Mouse (Mus musculus) gastrocnemius, adult 8-10 months (tissue): ENCODE results near the gene Olfr1320. TPM values are rescaled to one million over a fixed set of nuclear protein-coding genes. Genes with fewer than 3 reads are reported as not detected.
"Not testable (repeated sequence)": the region's sequence is repeated elsewhere in the genome, so short reads cannot be mapped to it uniquely, and the experiment has no call there.

ENCODE experiments used
- DNase-seq, 2 experiments: peaks; one replicate each; pipeline ENCODE4 v3.0.0; 2022; ENCODE audit warnings: low spot score in 2 of 2
- total RNA-seq, 4 experiments: library from RNA; stranded (reverse); gene quantifications; 2 replicates each; pipeline ENCODE4 v1.2.4; 2022

Gene Olfr1320
- total RNA-seq, result not detected

- DNase-seq, result no peak
These were observed at the start of gene Olfr1320 for GRCm38 (mm10) chrX:49672033-49672432. Olfr1320 (plus strand) TSS chrX:49672333.

- DNase-seq, result no peak
These were observed 44.6 kb upstream of the Olfr1320 start for GRCm38 (mm10) chrX:49627566-49627965.

DNA sequence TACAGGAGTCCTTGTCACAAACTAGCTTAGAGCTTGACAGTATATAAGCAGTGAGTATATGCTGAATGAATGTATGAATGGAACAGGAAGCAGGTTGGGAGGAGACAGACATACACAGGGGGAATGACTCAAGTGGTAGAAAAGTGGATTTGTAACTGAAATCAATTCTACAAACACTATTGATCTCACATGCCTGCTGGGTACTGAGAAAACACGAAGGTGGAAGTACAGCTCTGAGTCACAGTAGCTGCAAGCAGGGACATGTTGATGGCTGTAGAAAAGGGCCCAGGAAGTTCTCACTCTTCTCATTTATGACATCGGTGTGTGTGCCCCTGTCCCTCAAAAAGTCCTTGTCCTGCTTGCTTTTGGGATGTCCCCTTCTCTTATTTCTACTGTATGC, 40.9 kb upstream of the Olfr1320 start:
- no peak for DNase-seq

DNA sequence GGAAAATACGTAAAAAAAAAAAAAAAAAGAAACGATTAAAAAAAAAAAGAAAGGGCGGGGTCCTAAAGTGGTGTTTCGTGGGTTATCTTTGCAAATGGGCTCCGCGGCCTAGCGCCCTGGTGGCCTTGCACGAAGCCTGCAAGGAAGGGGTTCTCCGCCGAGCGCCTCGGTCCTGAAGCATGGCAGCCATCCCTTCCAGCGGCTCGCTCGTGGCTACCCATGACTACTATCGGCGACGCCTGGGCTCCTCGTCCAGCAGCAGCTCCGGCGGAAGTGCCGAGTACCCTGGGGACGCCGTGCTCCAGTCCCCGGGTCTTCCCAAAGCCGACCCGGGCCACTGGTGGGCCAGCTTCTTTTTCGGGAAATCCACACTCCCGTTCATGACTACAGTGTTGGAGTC, 11.4 kb upstream of the Olfr1320 start:
- not testable (repeated sequence) for DNase-seq

Other genes starting within 250 kb of the Olfr1320 start
- gene Arhgap36, start 208.4 kb upstream of the Olfr1320 start, total RNA-seq, result not detected
- gene Olfr1321, start 62.7 kb downstream of the Olfr1320 start, total RNA-seq, result not detected
- 1 to 10 TPM in 1 of 4 experiments, under 1 TPM in 3; 0.56 to 1.1 (median 0.77) TPM for gene Igsf1, start 125.4 kb downstream of the Olfr1320 start, total RNA-seq
- gene Olfr1322, start 219.2 kb downstream of the Olfr1320 start, total RNA-seq, result not detected